8 mouse cellular contexts compared by ENCODE assay signal in genomic region chr17:46711612-46712271, GRCm38 (mm10). TPM values are rescaled to one million over a fixed set of nuclear protein-coding genes. Genes with fewer than 3 reads are reported as not detected.
DNase-seq lines count a peak whose midpoint lies in the region; ATAC-seq and TF ChIP-seq lines count a peak whose summit lies in the region.

No protein-coding gene starts in this region.

- peak; percentile 68 for ATAC-seq in intestine, embryonic 16.5 days
- peak; percentile 56 for ATAC-seq in liver, embryonic 14.5 days (ENCODE audit: insufficient read depth)
- peak; percentile 46 for ATAC-seq in neural tube, embryonic 15.5 days (ENCODE audit: low FRiP score)

- under 1% methylated on average over 76 of the region's 76 CpGs for WGBS in intestine, embryonic 16.5 days
- WGBS in liver, embryonic 14.5 days (ENCODE audit: insufficient replicate concordance), result under 1% methylated on average over 74 of the region's 76 CpGs
- under 1% methylated on average over 76 of the region's 76 CpGs for WGBS in neural tube, embryonic 15.5 days

- TF ChIP-seq EP300 in liver, embryonic 14.5 days (IDR thresholded peaks at IDR 0.05; ENCODE audit: low read depth), result no peak

- no peak for TF ChIP-seq POLR2A in bone marrow macrophage, adult 2 months (IDR thresholded peaks at IDR 0.05; ENCODE audit: borderline replicate concordance, low read depth, low read length)

- no peak for TF ChIP-seq CTCF in bone marrow macrophage, adult 2 months (IDR thresholded peaks at IDR 0.05; ENCODE audit: low read depth, low read length)
- TF ChIP-seq CTCF in liver, embryonic 14.5 days (IDR thresholded peaks at IDR 0.05; ENCODE audit: low read depth), result no peak

- peak overlapping the region; percentile 96 for H3K9ac ChIP-seq in intestine, embryonic 16.5 days (ENCODE audit: low read depth, low read length)
- peak overlapping the region; percentile 71 for H3K9ac ChIP-seq in liver, embryonic 14.5 days (replicated peaks)
- peak overlapping the region; percentile 76 for H3K9ac ChIP-seq in neural tube, embryonic 15.5 days (replicated peaks)

- H3K4me1 ChIP-seq in bone marrow macrophage, adult 2 months (ENCODE audit: control insufficient read depth, insufficient read depth, low read length), result peaks cover 8% of the 10 kb centered on the region; the same call in 1 of the 2 replicates
- peaks cover 8% of the 10 kb centered on the region for H3K4me1 ChIP-seq in intestine, embryonic 16.5 days (ENCODE audit: control insufficient read depth, insufficient read depth, low read length)
- peaks cover 3 to 8% of the 10 kb centered on the region in 2 experiments; a peak in 3 of 4 replicates for H3K4me1 ChIP-seq in liver, embryonic 14.5 days (replicated peaks; ENCODE audit: control insufficient read depth in 2 of 2, insufficient read depth in 2 of 2, low read length in 1 of 2)
- H3K4me1 ChIP-seq in neural tube, embryonic 15.5 days, result peaks cover 23% of the 10 kb centered on the region

- peak overlapping the region; percentile 95 for H3K4me3 ChIP-seq in bone marrow macrophage, adult 2 months (ENCODE audit: insufficient read depth, low read length)
- H3K4me3 ChIP-seq in intestine, embryonic 16.5 days (ENCODE audit: low read length), result peak overlapping the region; percentile 91
- peak overlapping the region; percentile 78 to 97 for H3K4me3 ChIP-seq in liver, embryonic 14.5 days (ENCODE audit: insufficient read depth in 1 of 2, low read depth in 2 of 2, low read length in 2 of 2)
- H3K4me3 ChIP-seq in neural tube, embryonic 15.5 days (replicated peaks), result peak overlapping the region; percentile 67

- H3K27me3 ChIP-seq in intestine, embryonic 16.5 days (replicated peaks; ENCODE audit: control insufficient read depth, insufficient read depth, low read length), result no peaks in the 10 kb centered on the region
- no peaks in the 10 kb centered on the region for H3K27me3 ChIP-seq in liver, embryonic 14.5 days (ENCODE audit: control insufficient read depth, insufficient read depth, low read length)
- H3K27me3 ChIP-seq in neural tube, embryonic 15.5 days (replicated peaks), result no peaks in the 10 kb centered on the region

- peak; percentile 39 to 53 for DNase-seq in lung, adult 18-20 months
- no peak for DNase-seq in lung, postnatal 25 days (ENCODE audit: low spot score)
- peak; percentile 22 to 31 for DNase-seq in gastrocnemius, adult 8-10 months (ENCODE audit: low spot score in 2 of 2)
- no peak for DNase-seq in liver, embryonic 14.5 days (ENCODE audit: low read depth in 3 of 3, low spot score in 3 of 3)
- no peak for DNase-seq in natural killer cell, adult 2 months (ENCODE audit: low spot score in 2 of 2)

- peak overlapping the region; percentile 71 for H3K4me2 ChIP-seq in intestine, embryonic 16.5 days (ENCODE audit: low read depth, low read length)
- peak overlapping the region; percentile 92 for H3K4me2 ChIP-seq in liver, embryonic 14.5 days (ENCODE audit: low read depth)
- peak overlapping the region; percentile 86 for H3K4me2 ChIP-seq in neural tube, embryonic 15.5 days

- peaks cover 10% of the 10 kb centered on the region for H3K36me3 ChIP-seq in intestine, embryonic 16.5 days (ENCODE audit: control insufficient read depth, insufficient read depth, low read length)
- peaks cover 12% of the 10 kb centered on the region for H3K36me3 ChIP-seq in liver, embryonic 14.5 days (replicated peaks; ENCODE audit: control insufficient read depth, insufficient read depth, low read depth)
- peaks cover 30% of the 10 kb centered on the region for H3K36me3 ChIP-seq in neural tube, embryonic 15.5 days

- no peaks in the 10 kb centered on the region for H3K9me3 ChIP-seq in intestine, embryonic 16.5 days (ENCODE audit: control insufficient read depth, low read length)
- no peaks in the 10 kb centered on the region for H3K9me3 ChIP-seq in liver, embryonic 14.5 days (ENCODE audit: control insufficient read depth, low read length)
- no peaks in the 10 kb centered on the region for H3K9me3 ChIP-seq in neural tube, embryonic 15.5 days (replicated peaks)

- peak overlapping the region; percentile 39 for H3K27ac ChIP-seq in bone marrow macrophage, adult 2 months (ENCODE audit: insufficient read depth, low read depth, low read length)
- H3K27ac ChIP-seq in intestine, embryonic 16.5 days (ENCODE audit: low read length), result peak overlapping the region; percentile 72
- H3K27ac ChIP-seq in liver, embryonic 14.5 days, result no peak overlapping the region
- H3K27ac ChIP-seq in neural tube, embryonic 15.5 days (replicated peaks), result peak overlapping the region; percentile 84

RNA-seq across cellular contexts. Expression of gene Pex6, which starts 0.5 kb away (rescaled TPM):
- 26.6 and 27.8 TPM in 2 replicates for polyA plus RNA-seq in bone marrow macrophage, adult 2 months (2012; ENCODE audit: insufficient read depth, insufficient read length, missing spikeins)
- 10 to 100 TPM; 12.9 to 18.6 (median 16.0) TPM for total RNA-seq in gastrocnemius, adult 8-10 months (2022)
- 17.1 and 20.8 TPM in 2 replicates for polyA plus RNA-seq in intestine, embryonic 16.5 days (2015; fragmentation: Nextera tagmentation; extraction: Ambion mirVana)
- 9.3 and 9.6 TPM in 2 replicates for polyA plus RNA-seq in liver, embryonic 14.5 days (2012; rRNA removed)
- polyA plus RNA-seq in liver, embryonic 14.5 days (2014; fragmentation: Nextera tagmentation; extraction: Ambion mirVana), result 5.3 and 7.1 TPM in 2 replicates
- polyA plus RNA-seq in neural tube, embryonic 15.5 days (2015; fragmentation: Nextera tagmentation; extraction: Ambion mirVana), result 27.8 and 28.3 TPM in 2 replicates

RNA-seq across cellular contexts. Expression of gene Ppp2r5d, which starts 6.8 kb away (rescaled TPM):
- polyA plus RNA-seq in bone marrow macrophage, adult 2 months (2012; ENCODE audit: insufficient read depth, insufficient read length, missing spikeins), result 34.4 and 38.2 TPM in 2 replicates
- total RNA-seq in gastrocnemius, adult 8-10 months (2022), result 10 to 100 TPM; 25.5 to 28.1 (median 26.8) TPM
- 69.7 and 73.4 TPM in 2 replicates for polyA plus RNA-seq in intestine, embryonic 16.5 days (2015; fragmentation: Nextera tagmentation; extraction: Ambion mirVana)
- 21.3 and 24.1 TPM in 2 replicates for polyA plus RNA-seq in liver, embryonic 14.5 days (2012; rRNA removed)
- polyA plus RNA-seq in liver, embryonic 14.5 days (2014; fragmentation: Nextera tagmentation; extraction: Ambion mirVana), result 23.6 and 24.4 TPM in 2 replicates
- 89.1 and 93.2 TPM in 2 replicates for polyA plus RNA-seq in neural tube, embryonic 15.5 days (2015; fragmentation: Nextera tagmentation; extraction: Ambion mirVana)

RNA-seq across cellular contexts. Expression of gene Gnmt, which starts 17.2 kb away (rescaled TPM):
- 1.2 TPM in 1 of 2 replicates, not detected in the other for polyA plus RNA-seq in bone marrow macrophage, adult 2 months (2012; ENCODE audit: insufficient read depth, insufficient read length, missing spikeins)
- total RNA-seq in gastrocnemius, adult 8-10 months (2022), result 1 to 10 TPM in 2 of 4 experiments, under 1 TPM in 2; 0.65 to 5.1 (median 1.9) TPM
- polyA plus RNA-seq in intestine, embryonic 16.5 days (2015; fragmentation: Nextera tagmentation; extraction: Ambion mirVana), result 8.2 and 10.0 TPM in 2 replicates
- 15.7 and 18.3 TPM in 2 replicates for polyA plus RNA-seq in liver, embryonic 14.5 days (2012; rRNA removed)
- 30.8 and 31.2 TPM in 2 replicates for polyA plus RNA-seq in liver, embryonic 14.5 days (2014; fragmentation: Nextera tagmentation; extraction: Ambion mirVana)
- 1.7 and 1.9 TPM in 2 replicates for polyA plus RNA-seq in neural tube, embryonic 15.5 days (2015; fragmentation: Nextera tagmentation; extraction: Ambion mirVana)

RNA-seq across cellular contexts. Expression of gene Klhdc3, which starts 31.0 kb away (rescaled TPM):
- polyA plus RNA-seq in bone marrow macrophage, adult 2 months (2012; ENCODE audit: insufficient read depth, insufficient read length, missing spikeins), result 50.3 and 52.9 TPM in 2 replicates
- 10 to 100 TPM; 61.0 to 83.8 (median 75.5) TPM for total RNA-seq in gastrocnemius, adult 8-10 months (2022)
- polyA plus RNA-seq in intestine, embryonic 16.5 days (2015; fragmentation: Nextera tagmentation; extraction: Ambion mirVana), result 107 and 111 TPM in 2 replicates
- polyA plus RNA-seq in liver, embryonic 14.5 days (2012; rRNA removed), result 40.2 and 41.5 TPM in 2 replicates
- 46.3 and 49.4 TPM in 2 replicates for polyA plus RNA-seq in liver, embryonic 14.5 days (2014; fragmentation: Nextera tagmentation; extraction: Ambion mirVana)
- 166 TPM in 2 replicates for polyA plus RNA-seq in neural tube, embryonic 15.5 days (2015; fragmentation: Nextera tagmentation; extraction: Ambion mirVana)

RNA-seq across cellular contexts. Expression of gene Mea1, which starts 33.1 kb away (rescaled TPM):
- polyA plus RNA-seq in bone marrow macrophage, adult 2 months (2012; ENCODE audit: insufficient read depth, insufficient read length, missing spikeins), result 69.3 and 70.9 TPM in 2 replicates
- 10 to 100 TPM; 36.9 to 42.6 (median 39.8) TPM for total RNA-seq in gastrocnemius, adult 8-10 months (2022)
- 164 and 169 TPM in 2 replicates for polyA plus RNA-seq in intestine, embryonic 16.5 days (2015; fragmentation: Nextera tagmentation; extraction: Ambion mirVana)
- polyA plus RNA-seq in liver, embryonic 14.5 days (2012; rRNA removed), result 27.3 and 34.4 TPM in 2 replicates
- polyA plus RNA-seq in liver, embryonic 14.5 days (2014; fragmentation: Nextera tagmentation; extraction: Ambion mirVana), result 61.7 and 62.4 TPM in 2 replicates
- 275 and 308 TPM in 2 replicates for polyA plus RNA-seq in neural tube, embryonic 15.5 days (2015; fragmentation: Nextera tagmentation; extraction: Ambion mirVana)

Comparison
In these comparisons a context has a peak if more than half of its experiments do, and no peak if none do; other contexts are left out.
1. DNase-seq: peak in lung, adult 18-20 months (2 of 2) and gastrocnemius, adult 8-10 months (2 of 2); none in lung, postnatal 25 days (single experiment), liver, embryonic 14.5 days (0 of 3) and natural killer cell, adult 2 months (0 of 2).
2. Peak in every context shown above with its lines, with median percentiles within 50 percentile points of each other: H3K4me3 ChIP-seq, ATAC-seq, H3K4me2 ChIP-seq and H3K9ac ChIP-seq.